Mouse (Mus musculus) adrenal gland, adult (tissue): ENCODE data around the gene Dchs1.
"Not testable (repeated sequence)": the region's sequence is repeated elsewhere in the genome, so short reads cannot be mapped to it uniquely, and the experiment has no call there.

ENCODE experiments used
- DNase-seq, 2 experiments: peaks; one replicate each; pipeline ENCODE4 v3.0.0; 2022 to 2023; ENCODE audit warnings: low spot score in 1 of 2; ENCODE audit not compliant: inconsistent age in 2 of 2

The Dchs1 gene

GRCm38 (mm10) chr7:105743246-105743925, 44.1 kb downstream of the Dchs1 start:
- not testable (repeated sequence) for DNase-seq

GRCm38 (mm10) chr7:105742539-105743215, 44.8 kb downstream of the Dchs1 start:
- DNase-seq: peak in 1 of 2 experiments; percentile 44

GRCm38 (mm10) chr7:105741978-105742377, 45.5 kb downstream of the Dchs1 start:
- no peak for DNase-seq

GRCm38 (mm10) chr7:105740851-105741250, 46.6 kb downstream of the Dchs1 start:
- no peak for DNase-seq

- DNase-seq: no peak
Observed at GRCm38 (mm10) chr7:105740089-105740795, 47.2 kb downstream of the Dchs1 start.

- peak; percentile 70 to 78 for DNase-seq
Observed at GRCm38 (mm10) chr7:105738948-105739347, 48.5 kb downstream of the Dchs1 start.

GRCm38 (mm10) chr7:105738286-105738685, 49.2 kb downstream of the Dchs1 start:
- DNase-seq: no peak

GRCm38 (mm10) chr7:105737648-105738047, 49.8 kb downstream of the Dchs1 start:
- DNase-seq: peak; percentile 15 to 56

GRCm38 (mm10) chr7:105736911-105737521, 50.4 kb downstream of the Dchs1 start, which contains the start of gene Rrp8:
Rrp8 (minus strand) TSS chr7:105737385.
- DNase-seq: peak; percentile 72 to 89

- DNase-seq: peak; percentile 96 to 98
Observed at GRCm38 (mm10) chr7:105736264-105736901, 51.1 kb downstream of the Dchs1 start, which contains the start of gene Ilk. Ilk (plus strand) TSS chr7:105736592.

GRCm38 (mm10) chr7:105735464-105735863, 52.0 kb downstream of the Dchs1 start:
- DNase-seq: peak in 1 of 2 experiments; percentile 17

- DNase-seq: no peak
Observed at GRCm38 (mm10) chr7:105734826-105735225, 52.6 kb downstream of the Dchs1 start.

- no peak for DNase-seq
Observed at GRCm38 (mm10) chr7:105733836-105734235, 53.6 kb downstream of the Dchs1 start.

- DNase-seq: peak; percentile 32 to 51
Observed at GRCm38 (mm10) chr7:105728701-105729428, 58.6 kb downstream of the Dchs1 start.

- DNase-seq: no peak
Observed at GRCm38 (mm10) chr7:105726980-105727325, 60.5 kb downstream of the Dchs1 start.

GRCm38 (mm10) chr7:105726144-105726979, 61.1 kb downstream of the Dchs1 start:
- DNase-seq: peak; percentile 38 to 85

GRCm38 (mm10) chr7:105721916-105722315, 65.5 kb downstream of the Dchs1 start:
- no peak for DNase-seq

GRCm38 (mm10) chr7:105715366-105715765, 72.1 kb downstream of the Dchs1 start:
- no peak for DNase-seq

- no peak for DNase-seq
Observed at GRCm38 (mm10) chr7:105708733-105709132, 78.7 kb downstream of the Dchs1 start.
